Mouse (Mus musculus) kidney, adult 2 months (tissue): ENCODE results near the gene Blm. TPM values are rescaled to one million over a fixed set of nuclear protein-coding genes. Genes with fewer than 3 reads are reported as not detected.
A peak's percentile ranks its signal among the peaks of the same experiment; 100 is the strongest.

Source experiments
- DNase-seq: peaks from one replicate; pipeline ENCODE4 v3.0.0; 2021
- H3K27ac ChIP-seq: fragments of 200-500 bp; 2 replicates; pipeline ENCODE4 v1.5.1; 2012; ENCODE audit warnings: low read depth, low read length, control low read depth, inconsistent platforms; ENCODE audit not compliant: insufficient read depth
- H3K27me3 ChIP-seq: fragments of 200-500 bp; replicated peaks from 2 replicates; pipeline ENCODE4 v1.6.1; 2012; ENCODE audit warnings: mild to moderate bottlenecking, moderate library complexity, low read length, inconsistent platforms; ENCODE audit not compliant: control insufficient read depth, insufficient read depth
- H3K36me3 ChIP-seq: fragments of 200-500 bp; 2 replicates; pipeline ENCODE4 v1.6.1; 2012; ENCODE audit warnings: mild to moderate bottlenecking, moderate library complexity, low read length, inconsistent platforms; ENCODE audit not compliant: control insufficient read depth, insufficient read depth
- H3K4me1 ChIP-seq: fragments of 200-500 bp; 2 replicates; pipeline ENCODE4 v1.6.1; 2011; ENCODE audit warnings: low read length; ENCODE audit not compliant: control insufficient read depth, insufficient read depth
- H3K4me3 ChIP-seq: fragments of 200-500 bp; 2 replicates; pipeline ENCODE4 v1.5.1; 2011; ENCODE audit warnings: mild to moderate bottlenecking, low read depth, low read length, control low read depth; ENCODE audit not compliant: insufficient read depth
- CTCF ChIP-seq: fragments of 200-500 bp; conservative IDR thresholded peaks from 2 replicates; pipeline ENCODE4 v1.5.1; 2011; ENCODE audit warnings: low read depth, mild to moderate bottlenecking, control low read depth, low read length, moderate library complexity, mixed read lengths; ENCODE audit not compliant: insufficient read depth, insufficient read length
- POLR2A ChIP-seq: fragments of 200-500 bp; IDR thresholded peaks from one replicate; pipeline ENCODE4 v1.6.1; 2011; ENCODE audit warnings: low read depth, low read length, control low read depth
- WGBS: fragments of 180-500 bp; shearing (Covaris S2); methylation state at CpG from one replicate; pipeline ENCODE4 v1.1.7; 2018; 5-methylcytosine and 5-hydroxymethylcytosine counted together
- polyA plus RNA-seq: library from polyadenylated mRNA; depleted of rRNA; stranded (reverse); fragments of >200 nt; gene quantifications from 2 replicates; pipeline ENCODE4 v1.2.3, GENCODE M21; 2012

Blm gene
- polyA plus RNA-seq, 1 experiment, result 0.58 TPM

DNA sequence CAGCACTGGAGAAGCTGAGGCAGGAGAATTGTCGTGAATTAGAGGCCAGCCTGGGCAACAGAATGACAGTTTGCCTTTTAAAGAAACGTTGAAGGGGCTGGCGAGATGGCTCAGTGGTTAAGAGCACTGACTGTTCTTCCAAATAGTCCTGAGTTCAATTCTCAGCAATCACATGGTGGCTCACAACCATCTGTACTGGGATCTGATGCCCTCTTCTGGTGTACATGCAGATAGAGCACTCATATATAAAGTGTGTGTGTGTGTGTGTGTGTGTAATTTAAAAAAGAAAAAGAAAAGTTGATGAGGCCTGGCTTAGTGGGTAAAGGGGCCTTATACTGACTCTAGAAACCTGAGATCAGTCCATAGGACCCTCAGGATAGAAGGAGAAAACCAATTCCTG is 20.2 kb upstream of the Blm start:
- no peaks in the 10 kb centered on the region for H3K36me3 ChIP-seq
- no peak overlapping the region for H3K27ac ChIP-seq
- 72% methylated on average over 3 of the region's 3 CpGs for WGBS
- DNase-seq, result no peak
- no peak overlapping the region for H3K4me3 ChIP-seq
- H3K4me1 ChIP-seq, result peaks cover 8% of the 10 kb centered on the region; the same call in 1 of the 2 replicates
- H3K27me3 ChIP-seq, result no peaks in the 10 kb centered on the region
- TF ChIP-seq POLR2A (no peak), CTCF (no peak)

DNA sequence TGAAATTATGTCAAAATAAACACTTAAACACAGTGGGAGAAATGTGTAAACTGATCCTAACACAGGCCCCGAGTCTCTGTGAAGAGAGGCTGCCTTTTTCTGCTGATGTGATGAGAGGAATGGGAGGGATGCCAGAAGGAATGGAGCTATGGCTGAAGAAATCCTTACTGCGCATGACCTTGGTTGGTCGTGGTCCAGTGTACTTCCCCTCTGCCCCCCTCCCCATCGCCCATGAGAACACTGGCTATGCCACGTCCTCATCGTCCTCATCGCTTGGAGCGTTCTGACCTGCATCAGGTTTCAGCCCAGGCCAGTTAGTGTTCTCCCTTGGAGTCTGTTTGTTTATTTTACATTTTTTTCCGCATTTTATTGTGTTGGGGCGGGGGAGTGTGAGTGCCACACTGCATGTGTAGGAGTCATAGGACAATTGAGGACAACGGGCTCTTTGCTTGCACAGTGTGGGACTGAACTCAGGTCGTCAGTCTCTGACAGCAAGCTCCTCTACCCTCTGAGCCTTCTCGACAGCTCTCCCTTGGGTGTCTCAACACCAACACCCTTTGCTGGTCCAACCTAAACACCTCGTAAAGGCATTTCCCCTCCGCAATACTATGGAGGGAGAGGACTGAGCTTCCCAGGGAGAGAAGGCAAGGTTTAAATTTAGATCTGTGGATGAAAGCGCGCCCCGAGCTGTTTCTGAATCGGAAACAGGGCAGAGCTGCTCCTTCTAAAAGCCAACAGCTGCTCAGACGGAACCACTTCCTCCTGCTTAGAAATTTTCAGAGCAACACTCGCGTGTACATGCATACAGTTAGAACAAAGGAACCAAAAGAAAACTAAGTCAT is 19.5 kb upstream of the Blm start:
- TF ChIP-seq POLR2A (no peak), CTCF (no peak)
- DNase-seq, result peak; percentile 25
- Histone ChIP-seq H3K36me3 (no peaks in the 10 kb centered on the region), H3K4me1 (peaks cover 8% of the 10 kb centered on the region; the same call in 1 of the 2 replicates), H3K4me3 (no peak overlapping the region), H3K27me3 (no peaks in the 10 kb centered on the region), H3K27ac (peak overlapping the region; percentile 32; the same call in 1 of the 2 replicates)
- WGBS, result 41% methylated on average over 22 of the region's 22 CpGs

DNA sequence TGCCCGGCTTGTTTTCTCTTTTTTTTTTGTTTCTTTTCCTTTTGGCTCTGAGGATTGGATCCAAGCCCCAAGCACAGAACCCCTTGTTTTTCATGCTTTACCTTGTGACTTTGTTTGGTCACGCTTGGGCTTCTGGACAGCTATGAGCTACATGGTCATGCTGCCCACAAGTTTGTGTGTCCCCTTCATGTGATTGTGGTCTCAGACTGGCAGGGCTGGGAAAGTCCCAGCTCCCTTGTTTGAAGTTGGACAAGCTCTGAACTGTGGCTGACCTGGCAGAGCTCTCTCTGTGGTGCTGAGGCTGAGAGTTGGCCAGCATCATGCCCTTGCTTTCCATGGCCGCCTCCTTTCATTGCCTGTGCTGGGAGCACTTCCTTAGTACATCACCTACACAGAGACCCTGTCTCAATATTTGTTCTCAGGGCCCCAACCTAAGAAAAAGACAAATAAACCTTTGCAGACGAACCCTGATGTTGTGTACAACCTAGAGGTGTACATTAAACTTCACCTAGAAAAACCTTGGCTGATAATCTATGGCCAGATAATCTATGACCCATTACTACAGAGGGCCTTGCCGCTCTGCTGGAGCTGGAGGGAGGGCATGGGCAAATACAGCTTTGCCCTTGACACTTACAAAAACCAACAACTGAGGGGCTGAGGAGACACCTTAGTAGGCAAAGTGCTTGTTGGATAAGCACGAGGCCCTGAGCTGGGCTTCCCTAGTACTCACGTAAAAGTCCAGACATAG is 13.8 kb upstream of the Blm start:
- Histone ChIP-seq H3K4me3 (no peak overlapping the region), H3K4me1 (no peaks in the 10 kb centered on the region), H3K27ac (no peak overlapping the region), H3K36me3 (no peaks in the 10 kb centered on the region), H3K27me3 (no peaks in the 10 kb centered on the region)
- no peak for TF ChIP-seq POLR2A
- no peak for TF ChIP-seq CTCF
- no peak for DNase-seq
- WGBS, result 82% methylated on average over 7 of the region's 7 CpGs

DNA sequence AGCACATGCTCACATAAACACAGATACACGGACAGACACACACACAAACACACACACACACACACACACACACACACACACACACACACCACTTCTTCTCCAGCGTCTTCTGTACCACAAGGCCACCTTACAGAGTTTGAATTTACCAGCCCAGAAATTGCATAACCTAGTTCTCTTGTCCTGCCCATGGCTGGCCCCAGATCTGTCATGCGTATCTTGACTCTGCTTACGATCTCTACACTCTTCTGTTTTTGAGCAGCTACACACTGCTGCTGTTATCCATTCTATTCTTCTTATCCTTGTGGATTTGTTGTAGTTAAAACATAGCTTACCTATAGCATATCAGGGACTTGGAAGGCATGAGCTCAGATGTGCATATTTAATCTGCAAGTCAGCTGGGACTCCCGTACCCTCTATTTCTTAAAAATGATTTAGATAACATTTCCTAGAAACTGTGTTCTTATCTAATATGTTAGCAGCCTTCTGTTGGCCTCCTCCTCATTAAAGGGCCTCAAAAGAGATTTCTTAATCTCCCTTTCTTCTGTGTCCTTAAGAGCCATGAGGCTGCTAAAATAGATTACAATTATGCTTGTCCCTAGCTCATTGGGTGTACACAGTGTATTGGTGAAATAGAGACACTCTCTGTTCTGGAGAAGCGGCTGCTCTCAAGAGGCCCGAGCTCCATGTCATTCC is 7.4 kb upstream of the Blm start:
- TF ChIP-seq POLR2A (no peak), CTCF (no peak)
- no peak for DNase-seq
- Histone ChIP-seq H3K27me3 (no peaks in the 10 kb centered on the region), H3K4me3 (no peak overlapping the region), H3K4me1 (no peaks in the 10 kb centered on the region), H3K36me3 (no peaks in the 10 kb centered on the region), H3K27ac (no peak overlapping the region)
- 68% methylated on average over 7 of the region's 7 CpGs for WGBS

- no peak for DNase-seq
- Histone ChIP-seq H3K4me1 (no peaks in the 10 kb centered on the region), H3K36me3 (no peaks in the 10 kb centered on the region), H3K27ac (no peak overlapping the region), H3K27me3 (no peaks in the 10 kb centered on the region), H3K4me3 (no peak overlapping the region)
- TF ChIP-seq POLR2A (no peak), CTCF (no peak)
- 64% methylated on average over 5 of the region's 5 CpGs for WGBS
Measured at GRCm38 (mm10) chr7:80539581-80539980, 4.7 kb upstream of the Blm start.

DNA sequence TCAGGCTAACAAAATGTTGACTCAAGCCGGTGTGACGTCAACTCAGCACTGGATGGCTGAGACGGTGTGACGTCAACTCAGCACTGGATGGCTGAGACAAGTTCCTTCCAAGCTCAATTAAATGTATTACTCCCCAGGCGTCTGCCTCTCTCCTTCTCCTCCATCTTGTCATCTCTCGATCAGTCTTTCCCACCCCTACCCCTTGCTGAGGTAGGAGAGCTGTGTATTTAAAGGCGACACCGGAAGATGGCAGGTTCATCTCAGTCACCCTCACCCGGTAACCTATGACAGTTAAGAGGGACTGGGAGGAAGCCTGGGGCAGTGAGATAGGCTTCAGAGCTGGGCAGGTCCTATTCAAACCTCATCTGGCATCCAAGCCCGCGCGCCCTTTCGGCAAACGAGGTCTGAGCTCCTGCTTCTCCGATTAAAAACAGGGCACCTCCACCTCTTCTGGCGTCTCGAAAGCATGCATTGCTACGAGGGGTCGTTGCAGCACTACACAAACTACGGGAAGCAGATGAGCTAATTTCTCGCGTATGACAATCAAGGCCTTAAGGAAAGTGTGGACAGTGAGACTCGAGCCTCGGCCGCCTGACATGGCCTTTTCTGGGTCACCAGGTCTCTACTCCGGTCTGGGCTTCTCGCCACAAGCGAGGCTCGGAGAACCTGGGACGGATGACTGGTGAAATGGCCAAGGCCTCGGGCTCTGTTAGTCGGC is 469 bp downstream of the Blm start:
- DNase-seq, result no peak
- TF ChIP-seq CTCF (no peak), POLR2A (no peak)
- no peaks in the 10 kb centered on the region for H3K4me1 ChIP-seq
- no peaks in the 10 kb centered on the region for H3K27me3 ChIP-seq
- 1% methylated on average over 32 of the region's 32 CpGs for WGBS
- H3K27ac ChIP-seq, result no peak overlapping the region
- no peaks in the 10 kb centered on the region for H3K36me3 ChIP-seq
- H3K4me3 ChIP-seq, result peak overlapping the region; percentile 56
